Mouse (Mus musculus) forebrain, embryonic 15.5 days (tissue): ENCODE data around the gene Prkaca. TPM values are rescaled to one million over a fixed set of nuclear protein-coding genes. Genes with fewer than 3 reads are reported as not detected.

Experiments
- microRNA counts: library from miRNA; unstranded; fragments of <30 nt; microRNA quantifications from one replicate; lab custom pipeline; 2016
- microRNA-seq: library from miRNA; unstranded; fragments of <30 nt; microRNA quantifications from one replicate; pipeline ENCODE4, GENCODE M21; 2016
- polyA plus RNA-seq: library from polyadenylated mRNA; unstranded; fragments of >200 nt; fragmentation: Nextera tagmentation; extraction: Ambion mirVana; gene quantifications from 2 replicates; pipeline ENCODE4 v1.2.1, GENCODE M21; 2015

Gene Prkaca
- polyA plus RNA-seq, 1 experiment from 2014 or later, result 178 TPM

MicroRNA genes within 50 kb of the gene (microRNA counts, 519-probe panel; counts per million panel counts)
- microRNA mmu-miR-1199 (lab: Ali Mortazavi, UCI), result not detected

Small RNA genes lying within 50 kb of the gene (microRNA-seq; reads per million reads assigned to microRNA genes)
- gene Gm44330 (not detected), gene Gm44450 (not detected), gene Mir1199 (not detected), gene Mir8111 (1.5 reads per million)

Other genes with a start within 250 kb of the Prkaca start
- 8.7 and 8.8 TPM in 2 replicates for gene Adgre5, start 231.7 kb upstream of the Prkaca start, polyA plus RNA-seq
- gene Adgrl1, start 72.9 kb upstream of the Prkaca start, polyA plus RNA-seq, result 56.2 and 57.0 TPM in 2 replicates
- 0.74 and 0.95 TPM in 2 replicates for gene Gm10644, start 17.8 kb upstream of the Prkaca start, polyA plus RNA-seq
- gene Asf1b, start 17.5 kb upstream of the Prkaca start, polyA plus RNA-seq, result 20.7 and 22.2 TPM in 2 replicates
- 8.5 and 9.5 TPM in 2 replicates for gene Samd1, start 24.7 kb downstream of the Prkaca start, polyA plus RNA-seq
- 1.4 TPM in 2 replicates for gene 1700067K01Rik, start 28.5 kb downstream of the Prkaca start, polyA plus RNA-seq
- gene 2210011C24Rik, start 39.2 kb downstream of the Prkaca start, polyA plus RNA-seq, result not detected in 2 replicates
- gene Palm3, start 48.5 kb downstream of the Prkaca start, polyA plus RNA-seq, result 0.94 and 2.6 TPM in 2 replicates
- gene Il27ra, start 69.6 kb downstream of the Prkaca start, polyA plus RNA-seq, result 0.41 and 0.68 TPM in 2 replicates
- gene Rln3, start 72.0 kb downstream of the Prkaca start, polyA plus RNA-seq, result not detected in 2 replicates
- gene Gm10643, start 92.1 kb downstream of the Prkaca start, polyA plus RNA-seq, result 1.2 and 1.3 TPM in 2 replicates
- 9.1 and 9.5 TPM in 2 replicates for gene Rfx1, start 93.8 kb downstream of the Prkaca start, polyA plus RNA-seq
- gene Dcaf15, start 131.8 kb downstream of the Prkaca start, polyA plus RNA-seq, result 17.8 and 19.3 TPM in 2 replicates
- gene Podnl1, start 153.0 kb downstream of the Prkaca start, polyA plus RNA-seq, result 0.32 TPM in 2 replicates
- gene Cc2d1a, start 174.9 kb downstream of the Prkaca start, polyA plus RNA-seq, result 32.4 and 34.8 TPM in 2 replicates
- 2.4 and 2.7 TPM in 2 replicates for gene 4930432K21Rik, start 175.0 kb downstream of the Prkaca start, polyA plus RNA-seq
- 6.2 and 7.1 TPM in 2 replicates for gene Nanos3, start 212.2 kb downstream of the Prkaca start, polyA plus RNA-seq